Mouse (Mus musculus) limb, embryonic 13.5 days (tissue): Measurements from ENCODE around the gene Sirpa. TPM values are rescaled to one million over a fixed set of nuclear protein-coding genes. Genes with fewer than 3 reads are reported as not detected.
A peak's percentile ranks its signal among the peaks of the same experiment; 100 is the strongest.

ENCODE experiments used
- ATAC-seq: fragments of 200-750 bp; cut with Nextera tagmentation; 2 replicates; pipeline ENCODE4 v1.8.0; 2017; ENCODE audit warnings: low read depth, moderate number of reproducible peaks, moderate TSS enrichment; ENCODE audit not compliant: low FRiP score
- H3K27ac ChIP-seq: fragments of 300-500 bp; sonication (generic); 2 replicates; pipeline ENCODE4 v1.5.1; 2015; ENCODE audit warnings: inconsistent platforms, mild to moderate bottlenecking, moderate library complexity
- H3K27me3 ChIP-seq: fragments of 300-500 bp; sonication (generic); 2 replicates; pipeline ENCODE4 v1.6.1; 2015; ENCODE audit warnings: mild to moderate bottlenecking, inconsistent platforms
- H3K36me3 ChIP-seq: fragments of 300-500 bp; sonication (generic); 2 replicates; pipeline ENCODE4 v1.6.1; 2015; ENCODE audit warnings: inconsistent platforms, mild to moderate bottlenecking, moderate library complexity
- H3K4me1 ChIP-seq: fragments of 300-500 bp; sonication (generic); 2 replicates; pipeline ENCODE4 v1.6.1; 2015; ENCODE audit warnings: inconsistent platforms
- H3K4me2 ChIP-seq: fragments of 300-500 bp; sonication (generic); replicated peaks from 2 replicates; pipeline ENCODE4 v1.6.1; 2015; ENCODE audit warnings: inconsistent platforms, mild to moderate bottlenecking, moderate library complexity
- H3K4me3 ChIP-seq: fragments of 300-500 bp; sonication (generic); 2 replicates; pipeline ENCODE4 v1.5.1; 2015; ENCODE audit warnings: moderate library complexity, mild to moderate bottlenecking, inconsistent platforms
- H3K9ac ChIP-seq: fragments of 300-500 bp; sonication (generic); 2 replicates; pipeline ENCODE4 v1.6.1; 2015; ENCODE audit warnings: mild to moderate bottlenecking, inconsistent platforms
- H3K9me3 ChIP-seq: fragments of 300-500 bp; sonication (generic); 2 replicates; pipeline ENCODE4 v1.6.1; 2016; ENCODE audit warnings: inconsistent platforms
- WGBS: fragments of 180-500 bp; shearing (Covaris S2); methylation state at CpG from one replicate; pipeline ENCODE4 v1.1.7; 2015; 5-methylcytosine and 5-hydroxymethylcytosine counted together
- polyA plus RNA-seq: library from polyadenylated mRNA; unstranded; fragments of >200 nt; fragmentation: Nextera tagmentation; extraction: Ambion mirVana; gene quantifications from 2 replicates; pipeline ENCODE4 v1.2.1, GENCODE M21; 2015

Sirpa gene
- polyA plus RNA-seq, 1 experiment from 2014 or later: 21.2 TPM

DNA sequence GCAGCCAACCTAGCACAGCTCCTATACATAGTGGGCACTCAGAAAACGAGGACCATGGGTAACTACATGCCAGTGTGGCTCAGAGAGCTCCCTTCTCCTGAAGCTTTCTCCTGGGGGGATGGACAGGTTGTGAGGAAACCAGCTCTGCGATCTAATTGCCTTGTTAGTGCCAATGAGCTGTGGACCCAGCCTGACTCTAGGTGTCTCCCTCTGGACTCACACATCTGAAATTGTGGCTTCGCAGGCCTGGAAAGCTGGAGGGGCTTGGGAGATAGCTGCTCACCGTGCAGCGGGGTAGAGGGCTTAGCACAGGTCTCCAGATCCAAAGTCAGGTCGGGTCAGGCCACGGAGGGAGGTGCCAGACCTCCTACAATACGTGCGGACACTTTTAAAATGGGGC, 5.5 kb downstream of the Sirpa start:
- 60% methylated on average over 9 of the region's 9 CpGs for whole genome bisulfite sequencing
- H3K9me3 ChIP-seq: no peaks in the 10 kb centered on the region
- H3K27ac ChIP-seq: no peak overlapping the region
- no peak overlapping the region for H3K4me2 ChIP-seq
- no peaks in the 10 kb centered on the region for H3K36me3 ChIP-seq
- H3K4me1 ChIP-seq: peaks cover 24% of the 10 kb centered on the region
- H3K27me3 ChIP-seq: 0 out of 2 replicates have a peak, but pooled peaks cover 8% of the 10 kb centered on the region
- no peak overlapping the region; the same call in 1 of the 2 replicates for H3K9ac ChIP-seq
- no peak for ATAC-seq
- no peak overlapping the region for H3K4me3 ChIP-seq

DNA sequence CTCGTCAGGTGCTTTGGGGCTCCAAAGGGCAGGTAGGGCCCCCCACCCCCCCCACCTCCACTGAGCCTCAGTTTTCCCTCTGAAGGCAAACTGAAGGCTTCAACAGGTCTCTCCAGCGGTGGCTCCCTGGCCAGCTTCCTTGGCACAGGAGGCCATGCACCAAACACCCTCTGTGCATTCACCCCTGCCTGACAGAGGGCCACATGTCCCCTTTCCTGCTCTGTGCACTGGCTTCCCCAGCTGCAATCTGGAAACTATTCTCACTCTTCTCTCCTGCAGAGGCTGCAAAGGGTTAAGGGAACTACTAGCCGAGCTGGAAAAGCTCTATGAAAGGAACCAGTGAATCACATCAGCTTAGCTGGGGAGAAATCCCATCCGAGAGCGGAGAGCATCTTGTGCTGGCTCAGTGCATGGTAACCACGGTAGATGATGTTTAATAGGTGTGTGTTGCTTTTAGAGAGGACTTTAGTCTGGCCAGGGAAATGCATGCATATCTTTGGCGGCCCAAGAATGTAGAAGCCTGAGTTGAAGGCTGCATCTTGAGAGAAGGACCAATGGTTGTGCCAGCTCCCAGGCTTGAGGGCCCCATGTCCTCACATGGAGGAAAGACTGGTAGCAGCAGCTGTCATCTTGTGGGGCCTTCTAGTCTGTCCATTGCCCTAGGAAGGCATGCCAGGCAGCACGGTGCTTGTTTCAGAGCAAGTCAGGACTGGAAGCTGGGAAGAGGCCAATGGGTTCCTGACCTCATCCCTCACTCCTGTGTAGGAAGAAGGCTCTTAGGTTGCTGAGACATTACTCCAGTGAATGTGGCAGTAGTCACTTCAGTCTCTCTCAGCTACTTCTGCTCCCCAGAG, 6.8 kb downstream of the Sirpa start:
- H3K4me2 ChIP-seq: no peak overlapping the region
- 59% methylated on average over 8 of the region's 8 CpGs for WGBS
- no peak overlapping the region for H3K4me3 ChIP-seq
- no peaks in the 10 kb centered on the region for H3K9me3 ChIP-seq
- H3K27me3 ChIP-seq: 0 out of 2 replicates have a peak, but pooled peaks cover 4% of the 10 kb centered on the region
- no peaks in the 10 kb centered on the region for H3K36me3 ChIP-seq
- no peak for ATAC-seq
- H3K4me1 ChIP-seq: peaks cover 24% of the 10 kb centered on the region
- no peak overlapping the region; the same call in 1 of the 2 replicates for H3K9ac ChIP-seq
- H3K27ac ChIP-seq: no peak overlapping the region

DNA sequence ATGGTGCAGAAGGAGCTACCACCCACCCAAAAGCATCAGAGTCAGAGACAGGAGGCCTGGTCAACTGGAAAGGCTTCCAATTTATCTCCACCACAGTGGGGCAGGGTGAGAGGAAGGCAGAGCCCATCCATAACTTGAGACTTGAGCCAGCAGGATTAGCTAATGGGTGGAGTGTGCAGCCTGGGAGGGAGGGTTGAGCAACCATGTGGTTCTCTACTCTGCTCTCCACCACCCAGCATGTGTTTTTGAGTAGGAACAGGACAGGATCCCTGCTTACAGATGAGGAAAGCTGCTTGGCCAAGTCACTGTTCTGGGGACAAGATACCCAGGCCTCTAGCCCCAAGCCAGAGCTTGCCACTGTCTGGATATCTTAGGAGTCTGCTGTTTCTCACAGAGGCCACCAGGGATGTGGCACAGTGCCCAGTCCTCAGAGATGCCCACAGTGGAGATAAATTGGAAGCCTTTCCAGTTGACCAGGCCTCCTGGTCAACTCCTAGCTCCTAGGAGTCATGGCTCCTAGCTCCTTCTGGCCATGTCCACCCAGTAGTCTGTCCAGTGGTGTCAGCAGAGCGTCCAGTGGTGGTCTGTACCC, 8.5 kb downstream of the Sirpa start:
- no peak overlapping the region for H3K27ac ChIP-seq
- no peak for ATAC-seq
- no peaks in the 10 kb centered on the region for H3K36me3 ChIP-seq
- no peak overlapping the region for H3K9ac ChIP-seq
- H3K27me3 ChIP-seq: no peaks in the 10 kb centered on the region
- H3K9me3 ChIP-seq: no peaks in the 10 kb centered on the region
- WGBS: 72% methylated on average over 1 of the region's 1 CpGs
- no peak overlapping the region for H3K4me2 ChIP-seq
- H3K4me3 ChIP-seq: no peak overlapping the region
- peaks cover 19% of the 10 kb centered on the region for H3K4me1 ChIP-seq

GRCm38 (mm10) chr2:129601894-129602663, 9.4 kb downstream of the Sirpa start:
- Histone ChIP-seq H3K4me2 (no peak overlapping the region), H3K27ac (no peak overlapping the region), H3K4me3 (no peak overlapping the region), H3K4me1 (peaks cover 28% of the 10 kb centered on the region), H3K27me3 (no peaks in the 10 kb centered on the region), H3K9me3 (no peaks in the 10 kb centered on the region), H3K9ac (no peak overlapping the region), H3K36me3 (no peaks in the 10 kb centered on the region)
- ATAC-seq: no peak
- WGBS: 76% methylated on average over 10 of the region's 10 CpGs

- no peaks in the 10 kb centered on the region for H3K9me3 ChIP-seq
- no peak for ATAC-seq
- WGBS: 89% methylated on average over 7 of the region's 7 CpGs
- peaks cover 28% of the 10 kb centered on the region for H3K4me1 ChIP-seq
- no peak overlapping the region for H3K27ac ChIP-seq
- no peaks in the 10 kb centered on the region for H3K27me3 ChIP-seq
- no peak overlapping the region for H3K4me2 ChIP-seq
- H3K36me3 ChIP-seq: no peaks in the 10 kb centered on the region
- H3K4me3 ChIP-seq: no peak overlapping the region
- H3K9ac ChIP-seq: no peak overlapping the region
Observed at GRCm38 (mm10) chr2:129602856-129603255, 10.2 kb downstream of the Sirpa start.

DNA sequence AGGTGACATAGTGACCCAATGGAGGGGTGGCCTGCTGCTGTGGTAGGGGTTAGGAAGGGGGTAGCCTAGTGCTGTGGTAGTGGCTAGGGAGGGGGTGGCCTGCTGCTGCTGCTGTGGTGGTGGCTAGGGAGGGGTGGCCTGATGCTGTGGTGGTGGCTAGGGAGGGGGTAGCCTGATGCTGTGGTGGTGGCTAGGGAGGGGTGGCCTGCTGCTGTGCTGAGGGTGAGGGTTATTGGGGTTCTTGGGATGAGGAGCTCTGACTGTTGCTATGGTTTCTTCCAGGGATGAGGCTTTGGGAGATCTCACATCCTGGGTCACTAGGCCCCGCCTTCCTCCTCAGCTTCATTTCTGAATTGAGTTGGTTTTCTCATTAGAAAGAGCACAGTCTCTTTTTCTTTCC, 10.9 kb downstream of the Sirpa start:
- Histone ChIP-seq H3K27ac (no peak overlapping the region), H3K4me2 (no peak overlapping the region), H3K9me3 (no peaks in the 10 kb centered on the region), H3K27me3 (no peaks in the 10 kb centered on the region), H3K4me1 (peaks cover 28% of the 10 kb centered on the region), H3K4me3 (no peak overlapping the region), H3K9ac (no peak overlapping the region), H3K36me3 (no peaks in the 10 kb centered on the region)
- 85% methylated on average over 1 of the region's 1 CpGs for WGBS
- ATAC-seq: no peak

DNA sequence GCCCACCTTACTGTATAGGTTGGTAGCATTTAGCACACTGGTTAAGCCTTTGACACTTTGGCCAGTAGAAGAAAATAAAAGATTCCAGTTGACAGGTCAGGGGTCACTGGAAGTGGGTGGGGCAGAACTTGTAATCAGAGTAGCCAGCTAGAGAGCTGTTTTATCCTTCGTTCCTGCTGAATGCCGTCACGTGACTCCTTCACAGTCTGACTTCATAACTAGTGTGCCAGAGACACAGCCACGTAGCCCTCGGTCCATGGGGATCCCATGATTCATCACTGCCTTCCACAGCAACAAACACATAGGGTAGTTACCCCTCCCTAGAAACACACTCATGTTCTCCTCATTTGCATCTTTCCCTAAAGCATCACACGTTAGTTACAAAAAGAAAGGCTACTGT, 11.4 kb downstream of the Sirpa start:
- no peak overlapping the region for H3K27ac ChIP-seq
- H3K4me1 ChIP-seq: peaks cover 28% of the 10 kb centered on the region
- peaks cover 3% of the 10 kb centered on the region; the same call in 1 of the 2 replicates for H3K36me3 ChIP-seq
- no peak overlapping the region for H3K9ac ChIP-seq
- no peaks in the 10 kb centered on the region for H3K9me3 ChIP-seq
- WGBS: 34% methylated on average over 6 of the region's 6 CpGs
- ATAC-seq: no peak
- H3K4me3 ChIP-seq: no peak overlapping the region
- no peak overlapping the region for H3K4me2 ChIP-seq
- H3K27me3 ChIP-seq: no peaks in the 10 kb centered on the region

GRCm38 (mm10) chr2:129605816-129606215, 13.2 kb downstream of the Sirpa start:
- H3K4me3 ChIP-seq: no peak overlapping the region
- H3K4me1 ChIP-seq: peaks cover 20% of the 10 kb centered on the region
- H3K4me2 ChIP-seq: no peak overlapping the region
- WGBS: 64% methylated on average over 3 of the region's 3 CpGs
- H3K27ac ChIP-seq: no peak overlapping the region
- no peak for ATAC-seq
- H3K9me3 ChIP-seq: no peaks in the 10 kb centered on the region
- H3K36me3 ChIP-seq: peaks cover 13% of the 10 kb centered on the region
- no peaks in the 10 kb centered on the region for H3K27me3 ChIP-seq
- no peak overlapping the region for H3K9ac ChIP-seq

DNA sequence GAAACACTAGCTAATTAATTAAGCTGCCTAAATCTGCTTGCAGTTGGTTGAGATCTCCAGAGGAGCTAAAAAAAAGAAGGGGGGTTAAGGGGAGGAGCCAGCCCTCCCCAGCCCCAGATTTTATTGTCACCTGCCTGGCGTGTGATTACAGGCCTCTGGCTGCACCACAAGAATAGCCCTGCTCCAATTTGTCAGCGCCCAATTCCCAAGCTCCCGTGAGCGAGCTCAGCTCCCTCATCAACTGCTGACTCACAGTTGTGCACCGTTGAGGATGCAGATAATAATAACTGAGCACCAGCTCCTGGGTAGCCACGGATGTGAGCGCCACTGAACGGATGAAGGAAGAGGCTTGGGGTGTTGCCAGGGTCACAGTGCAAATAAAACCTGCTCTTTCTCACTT, 13.6 kb downstream of the Sirpa start:
- no peaks in the 10 kb centered on the region for H3K9me3 ChIP-seq
- H3K4me3 ChIP-seq: no peak overlapping the region
- H3K4me1 ChIP-seq: peaks cover 20% of the 10 kb centered on the region
- H3K27ac ChIP-seq: no peak overlapping the region
- ATAC-seq: no peak
- 0 out of 2 replicates have a peak overlapping the region, but pooled peaks have one; percentile 9 for H3K4me2 ChIP-seq
- WGBS: 15% methylated on average over 8 of the region's 8 CpGs
- H3K36me3 ChIP-seq: peaks cover 17% of the 10 kb centered on the region
- no peak overlapping the region for H3K9ac ChIP-seq
- H3K27me3 ChIP-seq: no peaks in the 10 kb centered on the region

DNA sequence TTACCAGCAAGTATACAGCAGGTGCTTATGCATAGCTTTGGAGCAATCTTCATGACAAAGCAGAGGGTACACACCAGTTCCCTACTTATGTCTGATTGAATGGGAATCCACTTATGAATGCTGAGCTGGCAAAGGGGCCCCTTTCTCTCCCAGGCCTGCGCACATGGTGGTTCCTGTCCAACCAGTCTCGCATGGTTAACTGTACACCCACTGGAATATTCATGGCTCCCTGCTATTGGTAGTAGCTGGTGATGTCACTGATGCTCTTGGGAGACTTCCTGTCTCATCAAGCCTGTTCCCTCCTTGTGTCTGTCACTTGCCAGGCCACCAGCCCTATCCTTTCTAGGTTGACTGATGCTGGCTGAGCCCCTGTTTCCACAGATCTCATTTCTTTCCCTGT, 14.3 kb downstream of the Sirpa start:
- 81% methylated on average over 2 of the region's 2 CpGs for WGBS
- no peak overlapping the region for H3K27ac ChIP-seq
- H3K27me3 ChIP-seq: no peaks in the 10 kb centered on the region
- H3K9ac ChIP-seq: no peak overlapping the region
- H3K4me3 ChIP-seq: no peak overlapping the region
- no peak overlapping the region for H3K4me2 ChIP-seq
- ATAC-seq: no peak
- H3K4me1 ChIP-seq: peaks cover 20% of the 10 kb centered on the region
- H3K9me3 ChIP-seq: no peaks in the 10 kb centered on the region
- peaks cover 20% of the 10 kb centered on the region for H3K36me3 ChIP-seq

DNA sequence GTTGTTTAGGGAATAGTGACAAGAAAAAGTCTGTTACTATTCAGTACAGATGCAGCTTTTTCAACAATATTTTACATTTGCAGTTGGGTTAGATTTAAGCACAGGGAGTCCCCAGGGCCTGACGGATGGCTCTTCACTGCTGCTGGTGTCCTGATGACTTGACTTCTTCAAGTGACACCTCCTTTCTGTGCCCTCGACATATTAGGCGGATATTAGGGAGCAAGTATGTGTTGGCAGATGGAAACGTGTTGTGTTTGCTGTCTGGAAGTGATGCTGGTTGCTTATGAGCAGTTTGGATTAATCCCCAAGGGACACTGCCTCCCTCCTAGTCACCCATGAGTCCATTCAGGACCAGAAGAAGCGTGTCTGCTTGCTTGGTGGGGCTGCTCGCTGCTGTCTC, 21.3 kb downstream of the Sirpa start:
- H3K4me3 ChIP-seq: no peak overlapping the region
- H3K4me1 ChIP-seq: no peaks in the 10 kb centered on the region
- no peak for ATAC-seq
- WGBS: 87% methylated on average over 6 of the region's 6 CpGs
- H3K36me3 ChIP-seq: peaks cover 32% of the 10 kb centered on the region
- no peak overlapping the region for H3K27ac ChIP-seq
- H3K9ac ChIP-seq: no peak overlapping the region
- H3K9me3 ChIP-seq: no peaks in the 10 kb centered on the region
- no peak overlapping the region for H3K4me2 ChIP-seq
- H3K27me3 ChIP-seq: no peaks in the 10 kb centered on the region
